Mouse (Mus musculus): Measurements from ENCODE around the gene Sec14l5. TPM values are rescaled to one million over a fixed set of nuclear protein-coding genes. Genes with fewer than 3 reads are reported as not detected.
"Not testable (repeated sequence)": the region's sequence is repeated elsewhere in the genome, so short reads cannot be mapped to it uniquely, and the experiment has no call there.

The Sec14l5 gene
- polyA plus RNA-seq, 1 experiment from 2014 or later, result not detected

GRCm38 (mm10) chr16:5212150-5212549 lies 65.2 kb downstream of the Sec14l5 start:
- Histone ChIP-seq H3K27ac (ENCODE audit: low read depth, low read length) (no peak overlapping the region), H3K27me3 (ENCODE audit: control insufficient read depth, insufficient read depth, low read length) (no peaks in the 10 kb centered on the region), H3K4me2 (no peak overlapping the region), H3K4me1 (ENCODE audit: control insufficient read depth, insufficient read depth, low read length) (peaks cover under 1% of the 10 kb centered on the region; the same call in 1 of the 2 replicates), H3K9me3 (replicated peaks; ENCODE audit: control insufficient read depth, low read length) (no peaks in the 10 kb centered on the region), H3K9ac (ENCODE audit: low read depth, low read length) (no peak overlapping the region), H3K4me3 (ENCODE audit: low read depth, low read length) (no peak overlapping the region), H3K36me3 (ENCODE audit: control insufficient read depth, insufficient read depth, low read length) (no peaks in the 10 kb centered on the region)
- no peak for ATAC-seq (replicated peaks; ENCODE audit: insufficient number of reproducible peaks, low FRiP score, low TSS enrichment)
- WGBS (ENCODE audit: insufficient replicate concordance), result 78% methylated on average over 3 of the region's 3 CpGs

GRCm38 (mm10) chr16:5214126-5214525 lies 67.2 kb downstream of the Sec14l5 start:
- no peak overlapping the region for H3K4me2 ChIP-seq
- no peak for ATAC-seq (replicated peaks; ENCODE audit: insufficient number of reproducible peaks, low FRiP score, low TSS enrichment)
- 76% methylated on average over 2 of the region's 2 CpGs for WGBS (ENCODE audit: insufficient replicate concordance)
- H3K9ac ChIP-seq (ENCODE audit: low read depth, low read length), result no peak overlapping the region
- no peak overlapping the region for H3K27ac ChIP-seq (ENCODE audit: low read depth, low read length)
- H3K27me3 ChIP-seq (ENCODE audit: control insufficient read depth, insufficient read depth, low read length), result no peaks in the 10 kb centered on the region
- peaks cover 3% of the 10 kb centered on the region; the same call in 1 of the 2 replicates for H3K4me1 ChIP-seq (ENCODE audit: control insufficient read depth, insufficient read depth, low read length)
- no peak overlapping the region for H3K4me3 ChIP-seq (ENCODE audit: low read depth, low read length)
- H3K9me3 ChIP-seq (replicated peaks; ENCODE audit: control insufficient read depth, low read length), result no peaks in the 10 kb centered on the region
- H3K36me3 ChIP-seq (ENCODE audit: control insufficient read depth, insufficient read depth, low read length), result no peaks in the 10 kb centered on the region

GRCm38 (mm10) chr16:5216686-5217085 lies 69.8 kb downstream of the Sec14l5 start:
- Histone ChIP-seq H3K4me1 (ENCODE audit: control insufficient read depth, insufficient read depth, low read length) (peaks cover 3% of the 10 kb centered on the region; the same call in 1 of the 2 replicates), H3K27ac (ENCODE audit: low read depth, low read length) (no peak overlapping the region), H3K36me3 (ENCODE audit: control insufficient read depth, insufficient read depth, low read length) (no peaks in the 10 kb centered on the region), H3K27me3 (ENCODE audit: control insufficient read depth, insufficient read depth, low read length) (no peaks in the 10 kb centered on the region), H3K4me3 (ENCODE audit: low read depth, low read length) (no peak overlapping the region), H3K4me2 (no peak overlapping the region), H3K9me3 (replicated peaks; ENCODE audit: control insufficient read depth, low read length) (no peaks in the 10 kb centered on the region), H3K9ac (ENCODE audit: low read depth, low read length) (no peak overlapping the region)
- WGBS (ENCODE audit: insufficient replicate concordance), result 54% methylated on average over 6 of the region's 6 CpGs
- ATAC-seq (replicated peaks; ENCODE audit: insufficient number of reproducible peaks, low FRiP score, low TSS enrichment), result no peak

- Histone ChIP-seq H3K36me3 (ENCODE audit: control insufficient read depth, insufficient read depth, low read length) (no peaks in the 10 kb centered on the region), H3K27me3 (ENCODE audit: control insufficient read depth, insufficient read depth, low read length) (no peaks in the 10 kb centered on the region), H3K9me3 (replicated peaks; ENCODE audit: control insufficient read depth, low read length) (no peaks in the 10 kb centered on the region), H3K27ac (ENCODE audit: low read depth, low read length) (no peak overlapping the region), H3K4me1 (ENCODE audit: control insufficient read depth, insufficient read depth, low read length) (peaks cover 3% of the 10 kb centered on the region; the same call in 1 of the 2 replicates), H3K9ac (ENCODE audit: low read depth, low read length) (no peak overlapping the region), H3K4me3 (ENCODE audit: low read depth, low read length) (no peak overlapping the region), H3K4me2 (no peak overlapping the region)
- ATAC-seq (replicated peaks; ENCODE audit: insufficient number of reproducible peaks, low FRiP score, low TSS enrichment), result no peak
- WGBS (ENCODE audit: insufficient replicate concordance), result 60% methylated on average over 5 of the region's 5 CpGs
Measured at GRCm38 (mm10) chr16:5217341-5218133, 70.6 kb downstream of the Sec14l5 start.

GRCm38 (mm10) chr16:5221403-5221802 lies 74.5 kb downstream of the Sec14l5 start:
- peaks cover 3% of the 10 kb centered on the region; the same call in 1 of the 2 replicates for H3K4me1 ChIP-seq (ENCODE audit: control insufficient read depth, insufficient read depth, low read length)
- no peak overlapping the region for H3K4me3 ChIP-seq (ENCODE audit: low read depth, low read length)
- H3K36me3 ChIP-seq (ENCODE audit: control insufficient read depth, insufficient read depth, low read length), result no peaks in the 10 kb centered on the region
- H3K4me2 ChIP-seq, result no peak overlapping the region
- H3K9me3 ChIP-seq (replicated peaks; ENCODE audit: control insufficient read depth, low read length), result no peaks in the 10 kb centered on the region
- 53% methylated on average over 4 of the region's 4 CpGs for WGBS (ENCODE audit: insufficient replicate concordance)
- H3K27me3 ChIP-seq (ENCODE audit: control insufficient read depth, insufficient read depth, low read length), result no peaks in the 10 kb centered on the region
- no peak for ATAC-seq (replicated peaks; ENCODE audit: insufficient number of reproducible peaks, low FRiP score, low TSS enrichment)
- H3K9ac ChIP-seq (ENCODE audit: low read depth, low read length), result no peak overlapping the region
- no peak overlapping the region for H3K27ac ChIP-seq (ENCODE audit: low read depth, low read length)

GRCm38 (mm10) chr16:5222140-5222539 lies 75.2 kb downstream of the Sec14l5 start, which contains the start of gene AU021092:
Gene AU021092, minus strand, starts transcription at chr16:5222299.
- Histone ChIP-seq H3K36me3 (ENCODE audit: control insufficient read depth, insufficient read depth, low read length) (no peaks in the 10 kb centered on the region), H3K4me3 (ENCODE audit: low read depth, low read length) (no peak within 1 kb of the TSS), H3K4me2 (no peak within 1 kb of the TSS), H3K9ac (ENCODE audit: low read depth, low read length) (no peak within 1 kb of the TSS), H3K4me1 (ENCODE audit: control insufficient read depth, insufficient read depth, low read length) (peaks cover 2% of the 10 kb centered on the region; the same call in 1 of the 2 replicates), H3K9me3 (replicated peaks; ENCODE audit: control insufficient read depth, low read length) (no peaks in the 10 kb centered on the region), H3K27ac (ENCODE audit: low read depth, low read length) (no peak within 1 kb of the TSS), H3K27me3 (ENCODE audit: control insufficient read depth, insufficient read depth, low read length) (no peaks in the 10 kb centered on the region)
- WGBS (ENCODE audit: insufficient replicate concordance), result 60% methylated on average over 6 of the region's 6 CpGs
- ATAC-seq (replicated peaks; ENCODE audit: insufficient number of reproducible peaks, low FRiP score, low TSS enrichment), result no peak

GRCm38 (mm10) chr16:5226534-5226933 lies 79.6 kb downstream of the Sec14l5 start:
- not testable (repeated sequence) for H3K9ac ChIP-seq (ENCODE audit: low read depth, low read length); H3K4me1 ChIP-seq (ENCODE audit: control insufficient read depth, insufficient read depth, low read length); H3K27ac ChIP-seq (ENCODE audit: low read depth, low read length); H3K27me3 ChIP-seq (ENCODE audit: control insufficient read depth, insufficient read depth, low read length); H3K9me3 ChIP-seq (replicated peaks; ENCODE audit: control insufficient read depth, low read length); H3K4me3 ChIP-seq (ENCODE audit: low read depth, low read length); H3K4me2 ChIP-seq; ATAC-seq (replicated peaks; ENCODE audit: insufficient number of reproducible peaks, low FRiP score, low TSS enrichment); H3K36me3 ChIP-seq (ENCODE audit: control insufficient read depth, insufficient read depth, low read length)
- whole genome bisulfite sequencing (ENCODE audit: insufficient replicate concordance), result 7% methylated on average over 1 of the region's 1 CpGs

GRCm38 (mm10) chr16:5227501-5227900 lies 80.6 kb downstream of the Sec14l5 start:
- H3K4me2 ChIP-seq; H3K27me3 ChIP-seq (ENCODE audit: control insufficient read depth, insufficient read depth, low read length); ATAC-seq (replicated peaks; ENCODE audit: insufficient number of reproducible peaks, low FRiP score, low TSS enrichment); H3K27ac ChIP-seq (ENCODE audit: low read depth, low read length); H3K4me1 ChIP-seq (ENCODE audit: control insufficient read depth, insufficient read depth, low read length); H3K4me3 ChIP-seq (ENCODE audit: low read depth, low read length); H3K36me3 ChIP-seq (ENCODE audit: control insufficient read depth, insufficient read depth, low read length); H3K9me3 ChIP-seq (replicated peaks; ENCODE audit: control insufficient read depth, low read length); H3K9ac ChIP-seq (ENCODE audit: low read depth, low read length): not testable (repeated sequence)
- 73% methylated on average over 19 of the region's 19 CpGs for WGBS (ENCODE audit: insufficient replicate concordance)

- H3K9me3 ChIP-seq (replicated peaks; ENCODE audit: control insufficient read depth, low read length); H3K4me1 ChIP-seq (ENCODE audit: control insufficient read depth, insufficient read depth, low read length); H3K4me2 ChIP-seq; H3K4me3 ChIP-seq (ENCODE audit: low read depth, low read length); H3K27me3 ChIP-seq (ENCODE audit: control insufficient read depth, insufficient read depth, low read length); H3K36me3 ChIP-seq (ENCODE audit: control insufficient read depth, insufficient read depth, low read length); H3K27ac ChIP-seq (ENCODE audit: low read depth, low read length); ATAC-seq (replicated peaks; ENCODE audit: insufficient number of reproducible peaks, low FRiP score, low TSS enrichment); H3K9ac ChIP-seq (ENCODE audit: low read depth, low read length): not testable (repeated sequence)
- WGBS (ENCODE audit: insufficient replicate concordance), result 76% methylated on average over 3 of the region's 3 CpGs
Measured at GRCm38 (mm10) chr16:5228103-5228502, 81.2 kb downstream of the Sec14l5 start.
